Mouse (Mus musculus): ENCODE results near the gene Dusp10. TPM values are rescaled to one million over a fixed set of nuclear protein-coding genes. Genes with fewer than 3 reads are reported as not detected.

Dusp10 gene
- polyA plus RNA-seq, 2 experiments from 2014 or later, result 17.2 to 18.2 TPM

DNA sequence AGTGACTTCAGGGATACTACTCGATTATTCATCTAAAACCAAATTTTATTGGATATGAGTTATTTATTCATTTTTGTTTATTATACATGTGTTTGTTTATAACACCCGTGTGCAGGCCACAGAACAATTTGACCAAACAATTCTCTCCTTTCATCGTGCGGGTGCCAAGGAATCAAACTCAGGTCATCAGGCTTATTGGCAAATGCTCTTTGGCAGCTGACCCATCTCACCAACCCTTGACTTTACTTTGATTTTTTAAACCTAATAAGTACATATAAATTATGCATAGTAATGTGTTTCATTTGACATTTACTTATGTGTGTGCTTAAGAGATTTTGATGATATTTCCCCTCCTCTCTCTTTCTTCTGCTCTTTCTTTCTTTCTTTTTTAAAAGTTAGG lies 94.3 kb downstream of the Dusp10 start:
- no peak for ATAC-seq

DNA sequence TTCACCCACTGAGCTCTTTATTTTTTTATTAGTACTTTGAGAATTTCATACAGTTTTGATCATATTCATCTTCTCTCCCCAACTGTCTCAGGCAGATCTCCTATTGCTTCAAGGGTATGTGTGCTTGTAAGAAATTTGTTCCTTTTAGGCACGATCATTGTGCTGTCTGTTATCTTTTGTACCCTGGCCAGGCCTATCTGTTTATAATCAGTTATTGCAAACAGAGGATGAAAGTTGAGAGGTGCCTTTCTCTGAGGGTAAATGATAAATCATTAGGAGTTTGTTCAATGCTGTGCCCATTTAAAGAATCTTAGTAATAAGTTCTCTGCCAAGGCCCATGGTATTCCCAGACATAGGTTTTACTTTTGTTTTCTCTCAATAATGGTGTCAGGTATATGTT lies 95.2 kb downstream of the Dusp10 start:
- no peak for ATAC-seq

DNA sequence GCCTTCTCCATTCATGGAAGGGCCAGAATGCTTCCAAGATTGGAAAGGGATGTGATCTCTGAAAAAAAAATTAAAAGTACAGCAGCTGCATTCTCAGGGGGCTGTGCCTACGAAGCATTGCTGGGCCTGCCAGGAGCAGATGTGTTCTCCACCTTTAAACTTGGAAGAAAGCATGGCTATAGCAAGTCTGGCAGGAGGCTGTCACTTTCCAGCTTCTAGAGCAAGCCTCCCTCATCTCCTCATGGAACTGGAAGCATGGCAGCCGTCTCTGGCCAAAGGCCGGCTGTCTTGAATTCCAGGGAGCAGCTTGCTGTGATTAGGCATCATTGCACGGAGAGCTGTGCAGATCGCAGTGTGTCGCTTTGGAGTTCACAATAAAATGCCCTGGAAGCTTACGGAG lies 104.5 kb downstream of the Dusp10 start:
- ATAC-seq, result no peak

DNA sequence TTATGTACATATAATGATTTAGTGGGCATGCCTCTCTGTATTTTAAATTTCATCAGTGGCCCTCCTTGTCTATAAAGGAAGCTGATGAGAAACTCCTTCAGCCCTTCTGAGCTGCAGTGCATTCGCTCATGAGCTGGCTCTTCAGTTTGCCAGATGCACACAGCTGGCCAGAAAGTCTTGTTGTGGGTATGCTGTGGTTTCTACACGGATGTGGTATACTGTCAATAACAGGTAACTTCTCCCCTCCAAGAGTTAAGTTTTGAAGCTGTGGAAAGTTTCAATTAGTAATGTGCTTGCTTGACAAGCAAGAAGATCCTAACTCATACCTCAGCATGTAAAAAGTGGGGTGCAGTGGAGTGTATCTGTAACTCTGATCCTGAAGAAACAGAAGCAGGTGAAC lies 104.9 kb downstream of the Dusp10 start:
- peak; percentile 96 for ATAC-seq

DNA sequence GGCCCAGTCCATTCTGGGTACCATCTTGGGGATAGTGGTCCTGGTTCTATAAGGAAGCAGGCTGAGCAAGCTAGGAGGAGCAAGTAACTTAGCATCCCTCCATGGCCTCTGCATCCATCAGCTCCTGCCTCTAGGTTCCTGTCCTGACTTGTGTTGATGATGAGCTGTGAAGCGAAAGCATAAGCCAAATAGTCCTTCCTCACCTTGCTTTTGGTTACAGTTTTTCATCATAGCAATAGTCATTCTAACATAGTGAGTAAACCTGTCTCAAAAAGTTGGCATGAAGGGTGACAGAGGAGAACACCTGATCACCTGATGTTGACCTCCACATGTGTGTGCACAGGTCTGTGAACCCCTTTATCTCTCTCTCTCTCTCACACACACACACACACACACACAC lies 105.5 kb downstream of the Dusp10 start:
- ATAC-seq, result peak; percentile 20

Other genes with a start within 250 kb of the Dusp10 start
- 1 to 10 TPM in 1 of 2 experiments, under 1 TPM in 1; 0.90 to 2.0 TPM for gene 1700056E22Rik, start 21.0 kb downstream of the Dusp10 start, polyA plus RNA-seq (2017; shearing (Covaris generic))

Measured in activated CD4-positive, CD25-positive, alpha-beta regulatory T cell, adult 4 months (primary cell).